Mouse (Mus musculus) urinary bladder, postnatal 4 days (tissue): Measurements from ENCODE around the gene Inhbc.
A peak's percentile ranks its signal among the peaks of the same experiment; 100 is the strongest.

Source experiments
- DNase-seq, 2 experiments: peaks; one replicate each; pipeline ENCODE4 v3.0.0; 2021 to 2022; ENCODE audit warnings: low spot score in 2 of 2

The Inhbc gene

DNA sequence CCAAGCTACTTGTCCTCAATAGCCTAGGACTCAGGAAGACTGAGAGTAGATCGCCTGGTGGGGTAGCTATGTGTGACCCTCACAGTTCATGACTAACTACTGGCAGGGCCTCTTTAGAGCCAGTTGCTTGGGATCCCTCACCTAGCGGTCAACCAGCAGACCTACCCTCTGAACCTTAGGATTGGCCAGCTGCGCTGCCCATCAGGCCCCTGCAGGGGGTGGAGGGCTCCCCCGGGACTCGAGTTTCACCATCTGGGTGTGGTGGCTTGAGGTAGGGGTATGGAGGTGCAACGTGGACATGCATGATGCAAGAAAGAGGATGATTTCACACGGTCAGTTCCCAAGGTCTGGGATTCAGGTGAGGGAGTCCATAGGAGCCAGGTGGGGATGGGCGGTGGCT, 18.5 kb downstream of the Inhbc start:
- DNase-seq, result no peak

DNA sequence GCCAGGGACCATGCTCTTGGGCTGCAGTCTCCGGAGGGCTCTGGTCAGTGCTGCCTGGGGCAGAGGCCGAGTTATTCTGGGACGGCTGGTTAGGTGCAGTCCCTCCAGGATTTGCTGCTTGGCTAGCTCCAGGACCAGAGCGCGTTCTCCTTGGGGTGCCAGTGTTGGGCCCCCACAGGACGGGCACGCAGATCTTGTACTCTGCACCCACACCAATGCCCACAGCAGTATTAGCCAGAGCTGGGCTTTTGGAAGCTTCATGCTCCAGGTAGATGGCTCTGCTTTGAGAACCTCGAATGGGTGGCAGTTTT, 19.0 kb downstream of the Inhbc start:
- no peak for DNase-seq

- no peak for DNase-seq
Observed at GRCm38 (mm10) chr10:127350594-127351284, 19.5 kb downstream of the Inhbc start.

- DNase-seq, result no peak
Observed at GRCm38 (mm10) chr10:127349810-127350209, 20.4 kb downstream of the Inhbc start.

GRCm38 (mm10) chr10:127348957-127349356, 21.3 kb downstream of the Inhbc start:
- DNase-seq, result no peak

GRCm38 (mm10) chr10:127346173-127346572, 24.1 kb downstream of the Inhbc start:
- DNase-seq, result no peak

DNA sequence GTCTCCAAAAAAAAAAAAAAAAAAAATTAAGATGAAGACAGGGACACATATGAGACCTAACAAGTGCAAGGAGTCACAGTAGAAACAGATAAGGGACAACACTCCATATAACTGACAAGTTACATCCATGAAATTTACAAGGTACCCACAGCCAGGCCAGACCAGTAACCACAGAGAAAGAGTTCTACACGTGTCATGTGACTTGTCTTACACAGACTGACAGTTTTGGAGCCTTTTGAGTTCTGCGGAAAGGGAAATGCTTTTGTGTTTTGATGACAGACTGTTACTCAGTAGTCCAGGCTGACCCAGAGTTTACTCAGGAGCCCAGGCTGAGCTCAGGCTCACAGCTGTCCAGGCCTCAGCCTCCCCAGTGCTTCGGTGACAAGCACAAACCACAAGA, 27.2 kb downstream of the Inhbc start:
- no peak for DNase-seq

DNA sequence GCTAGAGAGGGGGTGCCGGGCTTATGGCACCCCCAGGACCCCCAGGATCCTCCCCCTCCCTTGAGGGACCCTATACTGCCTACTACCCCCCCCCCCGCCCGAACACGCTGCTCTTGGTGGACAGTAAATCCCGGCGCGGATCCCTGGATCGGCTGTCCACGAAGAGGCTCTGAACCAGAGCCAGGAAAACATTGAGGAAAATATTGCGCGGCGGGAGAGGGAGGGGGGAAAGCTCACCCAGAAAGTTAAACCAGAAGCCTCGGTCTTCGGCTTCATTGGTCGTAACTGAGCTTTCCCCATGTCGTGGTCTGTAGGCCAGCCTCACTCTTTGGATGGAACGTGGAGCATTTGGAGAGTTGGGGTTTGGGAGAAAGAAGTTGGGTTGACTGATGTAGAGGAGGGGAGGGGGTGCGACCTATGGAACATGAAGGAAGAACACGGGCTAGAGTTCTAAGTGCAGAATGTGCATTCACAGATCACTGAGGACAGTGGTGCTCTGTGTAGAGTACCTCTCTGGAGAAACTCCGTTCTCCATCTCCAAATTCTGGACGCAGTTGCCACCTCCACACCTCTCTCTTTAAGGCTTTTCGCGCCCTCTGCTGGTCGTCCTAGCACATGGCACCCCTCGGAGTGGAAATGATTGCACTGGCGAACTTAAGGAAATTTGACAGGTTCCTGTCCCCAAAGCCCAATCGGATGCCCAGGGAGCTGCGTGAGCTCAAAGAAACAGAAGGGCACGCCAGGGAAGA, 28.2 kb downstream of the Inhbc start, which contains the start of gene Gli1:
TSS of gene Gli1 (minus strand) at position 84 of the 749 bp plus-strand sequence.
- DNase-seq, result peak; percentile 75 to 92

DNA sequence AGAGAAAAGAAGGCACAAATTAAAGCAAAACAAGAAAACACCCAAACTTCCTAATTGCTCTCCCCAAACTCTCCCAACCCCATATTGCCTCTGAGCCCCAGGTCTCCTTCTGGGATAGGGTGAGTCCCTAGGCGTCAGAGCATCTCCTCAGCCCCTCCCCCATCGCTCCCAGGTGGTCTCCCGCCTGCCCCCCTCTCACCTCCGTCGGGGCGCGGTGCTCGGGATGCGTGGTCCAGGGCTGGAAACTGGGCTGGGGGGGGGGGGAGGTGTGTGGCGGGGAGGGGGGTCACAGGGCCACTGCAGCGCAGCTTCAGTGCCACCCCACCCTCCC, 28.9 kb downstream of the Inhbc start:
- no peak for DNase-seq

GRCm38 (mm10) chr10:127340577-127341359, 29.5 kb downstream of the Inhbc start:
- DNase-seq, result no peak

- DNase-seq, result peak in 1 of 2 experiments; percentile 68
Observed at GRCm38 (mm10) chr10:127339683-127340576, 30.3 kb downstream of the Inhbc start.

- peak; percentile 76 to 87 for DNase-seq
Observed at GRCm38 (mm10) chr10:127338930-127339682, 31.1 kb downstream of the Inhbc start.

DNA sequence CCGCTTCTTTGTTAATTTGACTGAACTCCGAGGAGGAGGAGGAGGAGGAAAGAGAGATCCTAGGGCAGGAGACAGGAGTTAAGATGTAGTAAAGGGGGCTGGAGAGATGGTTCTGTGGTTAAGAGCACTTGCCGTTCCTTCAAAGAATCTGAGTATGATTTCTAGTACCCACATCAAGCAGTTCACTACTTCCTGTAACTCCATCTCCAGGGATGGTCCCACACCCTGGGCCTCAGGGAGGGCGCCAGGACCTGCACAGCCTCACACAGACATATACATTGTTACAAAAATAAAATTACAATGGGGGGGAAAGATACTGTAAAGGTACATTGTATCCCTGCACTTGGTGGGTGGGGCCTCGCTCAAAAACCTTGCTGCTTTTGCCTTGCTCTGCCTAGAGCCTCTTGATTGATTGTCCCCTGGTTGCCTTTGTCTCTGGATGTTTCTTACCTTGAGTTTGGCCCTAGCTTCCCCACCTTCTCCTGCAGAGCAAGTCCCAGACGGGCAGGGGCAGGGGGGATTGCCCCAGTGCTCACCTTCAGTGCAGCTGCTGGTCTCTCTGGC, 32.6 kb downstream of the Inhbc start:
- no peak for DNase-seq

GRCm38 (mm10) chr10:127336952-127337351, 33.3 kb downstream of the Inhbc start:
- DNase-seq, result no peak

DNA sequence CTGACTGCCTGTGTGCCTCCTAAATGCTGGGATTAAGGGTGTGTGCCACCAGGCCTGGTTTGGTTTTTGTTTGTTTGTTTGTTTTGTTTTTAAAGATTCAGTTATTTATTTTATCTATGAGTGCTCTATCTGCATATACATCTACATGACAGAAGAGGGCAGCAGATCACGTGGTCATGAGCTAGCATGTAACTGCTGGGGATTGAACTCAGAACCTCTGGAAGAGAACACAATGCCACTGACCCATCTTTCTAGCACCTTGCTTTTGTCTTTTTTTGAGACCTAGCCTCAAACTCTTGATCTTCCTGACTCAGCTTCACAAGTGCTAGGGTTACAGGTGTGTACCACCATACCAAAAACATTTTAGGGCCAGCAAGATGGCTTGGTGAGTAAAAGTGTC, 35.0 kb downstream of the Inhbc start:
- DNase-seq, result no peak

- DNase-seq, result no peak
Observed at GRCm38 (mm10) chr10:127333152-127333551, 37.1 kb downstream of the Inhbc start.

GRCm38 (mm10) chr10:127332211-127332874, 37.9 kb downstream of the Inhbc start:
- DNase-seq, result no peak

DNA sequence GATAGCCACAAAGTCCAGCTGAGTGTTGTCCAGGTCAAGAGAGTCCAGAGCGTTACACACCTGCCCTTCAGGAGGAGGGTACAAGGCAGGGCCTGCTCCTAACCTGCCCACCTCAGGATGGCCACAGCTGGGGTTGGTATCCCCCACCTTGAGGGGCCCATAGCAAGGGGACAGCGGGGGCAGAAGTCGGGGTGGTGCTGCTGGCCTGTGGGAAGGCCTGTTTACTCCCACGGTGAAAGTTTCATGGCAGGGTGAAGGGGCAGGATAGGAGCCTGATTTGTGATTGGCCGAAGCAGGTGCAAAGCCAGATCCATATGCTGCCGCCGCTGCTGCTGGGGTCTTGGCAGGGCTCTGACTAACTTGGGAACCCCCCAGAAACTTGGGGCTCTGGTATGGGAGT, 40.0 kb downstream of the Inhbc start:
- DNase-seq, result no peak

DNA sequence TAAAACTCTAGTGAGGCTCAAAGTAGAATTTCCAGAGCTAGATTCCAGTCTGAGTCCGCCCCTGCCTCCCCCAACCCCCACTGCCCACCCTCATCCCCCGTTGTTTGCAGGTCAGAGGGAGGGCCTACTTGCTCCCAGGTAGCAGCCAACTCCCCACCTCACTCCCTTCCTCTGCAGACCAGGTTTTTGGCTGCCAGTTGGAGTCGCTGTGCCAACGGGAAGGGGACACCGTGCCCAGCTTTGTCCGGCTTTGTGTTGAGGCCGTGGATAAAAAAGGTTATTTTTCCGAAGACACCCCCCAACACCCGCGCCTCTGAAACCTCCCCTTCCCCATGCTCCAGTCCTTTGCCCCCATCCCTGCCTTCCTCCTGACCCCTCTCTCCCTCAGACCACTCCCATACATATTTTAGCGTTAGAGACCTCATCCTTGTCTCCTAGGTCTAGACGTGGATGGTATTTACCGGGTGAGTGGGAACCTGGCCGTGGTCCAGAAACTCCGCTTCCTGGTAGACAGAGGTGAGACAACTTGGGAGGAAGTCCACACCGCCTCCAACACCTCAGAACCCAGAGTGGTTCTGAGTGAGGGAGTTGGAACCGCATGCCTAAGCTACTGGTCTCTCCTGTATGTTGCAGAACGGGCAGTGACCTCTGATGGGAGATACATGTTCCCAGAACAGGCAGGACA, 42.6 kb downstream of the Inhbc start:
- no peak for DNase-seq

- DNase-seq, result no peak
Observed at GRCm38 (mm10) chr10:127326828-127327227, 43.4 kb downstream of the Inhbc start.
